Mouse (Mus musculus) embryo, embryonic 9.5 days (tissue): ENCODE measurements around the gene Olfr1155.

Source experiments
- DNase-seq: peaks from one replicate; pipeline ENCODE4 v3.0.0-alpha.2; 2017; ENCODE audit errors: extremely low spot score

Olfr1155 gene

DNA sequence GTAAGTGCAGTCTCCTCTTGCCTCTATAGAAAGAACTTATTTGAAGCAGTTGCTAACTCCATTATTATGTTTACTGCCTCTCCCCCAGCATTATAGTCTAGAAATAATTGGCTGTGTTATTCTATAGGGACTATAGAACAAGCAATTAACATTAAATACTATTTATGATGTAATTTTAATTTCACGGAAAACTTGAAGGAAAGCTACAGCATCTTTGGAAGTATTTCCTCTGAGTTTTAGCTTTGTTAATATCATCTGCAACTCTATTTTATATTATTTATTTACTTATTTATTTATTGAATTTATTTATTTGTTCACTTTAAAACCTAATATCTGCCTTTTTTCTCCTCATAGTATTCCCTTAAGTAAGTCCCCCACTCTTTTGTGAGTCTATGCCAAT, at the start of gene Olfr1155:
Gene Olfr1155 (minus strand): TSS at position 101 of the 400 bp plus-strand sequence.
- no peak for DNase-seq

DNA sequence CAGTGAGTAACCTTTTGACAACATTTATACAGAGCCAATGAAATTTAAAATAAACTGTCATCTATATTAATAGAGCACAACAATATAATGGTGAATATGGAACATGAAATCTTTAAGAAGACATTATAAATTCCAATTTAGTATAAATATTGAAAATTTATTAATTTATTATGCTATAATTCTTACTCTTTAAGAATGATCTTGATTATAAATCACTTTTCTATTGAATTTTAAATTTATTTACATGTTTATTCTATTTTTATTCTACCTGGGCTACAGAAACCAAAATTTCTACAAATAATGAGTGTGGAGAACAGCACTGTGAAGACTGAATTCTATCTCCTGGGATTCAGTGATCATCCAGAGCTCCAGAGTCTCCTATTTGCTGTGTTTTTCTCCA, 44.9 kb upstream of the Olfr1155 start, which contains the start of gene Olfr1158:
Gene Olfr1158 (plus strand): TSS at position 301 of the 400 bp plus-strand sequence.
- no peak for DNase-seq

DNA sequence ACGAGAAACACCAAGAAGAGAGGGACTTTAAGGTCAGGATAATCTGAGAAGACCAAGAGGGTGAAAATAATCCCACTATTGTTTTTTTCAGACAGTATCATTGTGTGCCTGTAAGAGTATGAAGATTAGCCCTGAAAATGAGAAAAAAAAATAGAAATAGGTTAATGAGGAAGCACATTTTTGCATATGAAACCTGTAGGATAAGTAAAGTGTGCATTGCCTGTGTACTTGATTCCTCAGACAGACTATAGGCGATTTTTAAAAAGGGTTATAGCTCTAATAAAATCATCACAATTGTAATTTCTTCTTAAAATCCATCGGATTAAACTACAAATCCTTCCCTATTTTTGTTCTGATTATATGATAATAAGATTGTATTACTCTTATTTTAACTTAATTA, 29.6 kb upstream of the Olfr1155 start, which contains the start of gene Olfr74:
Gene Olfr74 (minus strand): TSS at position 101 of the 400 bp plus-strand sequence.
- no peak for DNase-seq

DNA sequence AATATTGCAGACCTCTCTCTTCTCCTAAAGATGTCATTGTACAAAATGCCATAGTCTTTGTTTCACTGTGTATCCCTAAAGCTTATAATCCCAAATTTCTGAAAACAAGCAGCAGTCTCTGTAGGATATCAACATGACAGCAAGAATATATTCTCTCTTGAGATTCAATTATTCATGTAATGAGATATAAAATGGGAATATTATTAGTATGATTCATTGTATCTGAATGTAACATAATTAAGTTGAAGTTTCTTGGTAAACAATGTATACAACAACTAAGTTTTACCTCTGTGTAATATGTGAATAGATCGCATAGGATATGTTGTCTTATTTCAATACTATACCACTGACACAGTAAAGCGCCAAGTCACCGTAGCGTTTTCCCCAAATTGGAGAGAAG, 23.3 kb upstream of the Olfr1155 start, which contains the start of gene Olfr1157:
Gene Olfr1157 (minus strand): TSS at position 101 of the 400 bp plus-strand sequence.
- no peak for DNase-seq

DNA sequence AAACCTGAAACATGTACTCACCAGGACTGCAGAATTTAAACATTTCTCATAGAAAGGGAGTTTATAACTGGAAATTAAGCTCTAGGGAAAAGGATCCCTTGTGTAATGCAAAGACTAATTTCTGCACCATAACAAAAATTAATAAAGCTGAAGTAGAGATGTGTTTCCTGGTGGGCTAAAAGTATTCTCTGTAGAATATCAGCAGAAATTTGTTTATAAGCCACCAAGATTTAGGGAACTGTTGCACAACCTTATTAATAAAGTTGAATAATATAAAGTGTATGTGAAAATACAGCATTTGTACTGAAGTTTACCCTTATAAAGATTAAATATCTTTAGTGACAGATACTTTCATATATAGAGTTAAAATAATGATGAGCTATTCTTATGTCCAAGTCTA, 8.1 kb upstream of the Olfr1155 start, which contains the start of gene Olfr1156:
Gene Olfr1156 (minus strand): TSS at position 101 of the 400 bp plus-strand sequence.
- no peak for DNase-seq

DNA sequence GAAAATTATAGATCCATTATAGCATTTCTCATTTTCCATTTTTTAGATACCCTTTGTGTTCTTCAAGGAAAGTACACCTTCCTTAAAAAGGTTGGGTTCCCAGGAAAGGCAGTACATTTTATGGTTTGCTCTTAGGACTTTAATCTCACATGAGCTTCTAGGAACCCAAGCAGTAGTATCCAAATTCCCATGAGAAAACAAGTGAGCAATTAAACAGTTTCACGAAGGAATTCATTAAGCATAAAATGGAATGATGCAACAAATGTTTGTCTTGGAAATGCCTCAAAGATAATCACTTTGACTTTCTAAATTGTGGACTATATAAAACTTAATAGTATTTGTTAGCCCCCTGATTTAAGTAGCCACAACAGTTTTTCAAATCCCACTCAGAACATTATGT, 39.9 kb downstream of the Olfr1155 start, which contains the start of gene Olfr1154:
Gene Olfr1154 (minus strand): TSS at position 101 of the 400 bp plus-strand sequence.
- no peak for DNase-seq

DNA sequence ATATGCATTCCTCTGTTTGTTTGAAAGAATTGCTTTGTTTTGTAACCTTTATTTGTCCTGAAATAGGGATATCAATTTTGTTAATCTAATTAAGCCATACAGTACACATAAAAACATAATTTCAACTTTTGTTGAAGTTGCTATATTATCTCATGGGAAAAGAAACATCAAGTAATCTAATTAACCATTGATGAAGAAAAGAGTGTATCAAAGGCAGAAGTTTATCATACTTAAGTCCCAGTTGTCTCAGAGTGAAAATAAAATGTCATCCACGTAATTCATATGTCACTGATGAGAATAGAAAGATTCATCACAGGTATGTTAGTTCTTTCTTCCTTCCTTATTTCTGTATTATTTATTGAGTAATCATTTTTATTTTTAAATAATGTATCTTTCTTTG, 50.3 kb downstream of the Olfr1155 start, which contains the start of gene Olfr1153:
Gene Olfr1153 (plus strand): TSS at position 301 of the 400 bp plus-strand sequence.
- DNase-seq = no peak
